Comparison of ENCODE assay signal across 17 mouse cellular contexts in the genomic region with DNA sequence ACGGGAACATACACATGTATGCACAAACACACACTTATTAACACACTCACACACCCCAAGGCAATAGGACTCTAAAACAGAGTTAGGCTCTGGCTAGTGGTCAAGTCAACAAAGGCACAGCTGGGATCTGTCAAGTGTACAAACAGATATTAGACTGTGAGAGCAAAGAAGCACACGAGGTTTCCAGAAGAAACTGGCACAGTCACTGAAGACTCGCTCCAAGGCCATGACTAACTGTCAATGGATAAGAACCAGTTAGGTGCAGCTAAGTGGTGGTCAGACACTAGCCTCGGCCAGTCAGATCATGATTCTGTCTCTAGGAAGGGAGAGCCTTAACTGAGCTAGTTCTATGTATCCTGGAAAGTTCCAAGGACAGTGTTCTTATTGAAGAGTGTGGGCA.
DNase-seq lines count a peak whose midpoint lies in the region; ATAC-seq and TF ChIP-seq lines count a peak whose summit lies in the region.
"Had no signal": no experiment of that assay in that cellular context is flagged by ENCODE, and none has a peak within 500 bp of the region (broad histone marks: within the 10 kb centered on the region; RNA-seq: fewer than 3 reads in every experiment).

No protein-coding gene starts in this region.

- H3K36me3 ChIP-seq in kidney, embryonic 16.5 days (ENCODE audit: insufficient read depth, low read length): no peaks in the 10 kb centered on the region
- no peaks in the 10 kb centered on the region for H3K36me3 ChIP-seq in lung, postnatal 0 days (ENCODE audit: insufficient read depth, low read length)
- H3K36me3 ChIP-seq: hindbrain, embryonic 15.5 days; limb, embryonic 12.5 days; liver, embryonic 15.5 days; midbrain, embryonic 10.5 days had no signal

- no peak for TF ChIP-seq EP300 in lung, postnatal 0 days (IDR thresholded peaks at IDR 0.05)

- H3K27me3 ChIP-seq in kidney, embryonic 16.5 days (ENCODE audit: insufficient read depth, low read length): no peaks in the 10 kb centered on the region
- no peaks in the 10 kb centered on the region for H3K27me3 ChIP-seq in lung, postnatal 0 days (replicated peaks; ENCODE audit: insufficient read depth, low read length)
- H3K27me3 ChIP-seq: hindbrain, embryonic 15.5 days; limb, embryonic 12.5 days; liver, embryonic 15.5 days had no signal

- WGBS in kidney, embryonic 16.5 days: 64% methylated on average over 4 of the region's 4 CpGs
- WGBS in lung, postnatal 0 days: 48% methylated on average over 4 of the region's 4 CpGs

- no peak overlapping the region for H3K27ac ChIP-seq in kidney, embryonic 16.5 days (ENCODE audit: low read length)
- H3K27ac ChIP-seq in lung, postnatal 0 days (ENCODE audit: low read length): no peak overlapping the region
- H3K27ac ChIP-seq: hindbrain, embryonic 15.5 days; limb, embryonic 12.5 days; liver, embryonic 15.5 days; midbrain, embryonic 10.5 days had no signal

- ATAC-seq in kidney, embryonic 16.5 days (ENCODE audit: low FRiP score, low TSS enrichment): no peak
- peak; percentile 89 for ATAC-seq in lung, postnatal 0 days
- ATAC-seq: CD4-positive, CD25-positive, alpha-beta regulatory T cell, adult 4 months; forebrain, embryonic 14.5 days had no signal

- no peak for TF ChIP-seq CTCF in lung, postnatal 0 days (IDR thresholded peaks at IDR 0.05)

- no peak overlapping the region for H3K4me2 ChIP-seq in kidney, embryonic 16.5 days (replicated peaks; ENCODE audit: low read depth, low read length)
- H3K4me2 ChIP-seq in lung, postnatal 0 days (replicated peaks; ENCODE audit: low read depth, low read length): no peak overlapping the region
- H3K4me2 ChIP-seq: hindbrain, embryonic 15.5 days; limb, embryonic 12.5 days; liver, embryonic 15.5 days had no signal

- H3K9ac ChIP-seq in kidney, embryonic 16.5 days (replicated peaks; ENCODE audit: low read length): no peak overlapping the region
- H3K9ac ChIP-seq in lung, postnatal 0 days (replicated peaks; ENCODE audit: low read depth): no peak overlapping the region
- H3K9ac ChIP-seq: hindbrain, embryonic 15.5 days; limb, embryonic 12.5 days; liver, embryonic 15.5 days had no signal

- peak; percentile 15 for DNase-seq in kidney, adult 9 months
- peak; percentile 44 for DNase-seq in fibroblast of lung, adult 2 months (ENCODE audit: low read depth)
- DNase-seq in heart, postnatal 10 days: peak; percentile 59 to 60
- DNase-seq in lung, postnatal 0 days (ENCODE audit: low spot score): peak; percentile 82
- DNase-seq in frontal cortex, postnatal 25 days (ENCODE audit: low spot score in 2 of 2): no peak
- no peak for DNase-seq in adrenal gland, adult 8-10 months
- DNase-seq in adrenal gland, adult (ENCODE audit: inconsistent age in 2 of 2, low spot score in 1 of 2): no peak
- DNase-seq: cerebellum, adult 11 months; right cerebral cortex, postnatal 25 days; thymus, adult 2 months had no signal

- no peak overlapping the region for H3K4me3 ChIP-seq in kidney, embryonic 16.5 days (ENCODE audit: low read length)
- H3K4me3 ChIP-seq in lung, postnatal 0 days (ENCODE audit: low read depth, low read length): no peak overlapping the region
- H3K4me3 ChIP-seq: hindbrain, embryonic 15.5 days; limb, embryonic 12.5 days; liver, embryonic 15.5 days; midbrain, embryonic 10.5 days had no signal

- H3K9me3 ChIP-seq in kidney, embryonic 16.5 days (ENCODE audit: low read length): no peaks in the 10 kb centered on the region
- H3K9me3 ChIP-seq in lung, postnatal 0 days (ENCODE audit: low read length): no peaks in the 10 kb centered on the region
- H3K9me3 ChIP-seq: hindbrain, embryonic 15.5 days; limb, embryonic 12.5 days; liver, embryonic 15.5 days; midbrain, embryonic 10.5 days had no signal

- no peaks in the 10 kb centered on the region for H3K4me1 ChIP-seq in kidney, embryonic 16.5 days (ENCODE audit: insufficient read depth, low read length)
- H3K4me1 ChIP-seq in lung, postnatal 0 days (ENCODE audit: insufficient read depth, low read depth, low read length): no peaks in the 10 kb centered on the region
- H3K4me1 ChIP-seq: hindbrain, embryonic 15.5 days; limb, embryonic 12.5 days; liver, embryonic 15.5 days; midbrain, embryonic 10.5 days had no signal

- intact Hi-C loops in heart, postnatal 10 days (cut with DNase I): no loop called here

Comparison
In these comparisons a context has a peak if more than half of its experiments do, and no peak if none do; other contexts are left out.
1. DNase-seq: peak in kidney, adult 9 months (single experiment), fibroblast of lung, adult 2 months (single experiment), heart, postnatal 10 days (2 of 2) and lung, postnatal 0 days (single experiment); none in frontal cortex, postnatal 25 days (0 of 2), adrenal gland, adult 8-10 months (single experiment) and adrenal gland, adult (0 of 2).